Mouse (Mus musculus) embryo, embryonic 11.5 days (tissue): ENCODE data around the gene Ncoa1.

Experiments used
- DNase-seq: peaks from one replicate; pipeline ENCODE4 v3.0.0-alpha.2; 2012; ENCODE audit warnings: low read depth, low spot score

Ncoa1 gene

GRCm38 (mm10) chr12:4212908-4213307, 264.1 kb downstream of the Ncoa1 start:
- DNase-seq = no peak

DNA sequence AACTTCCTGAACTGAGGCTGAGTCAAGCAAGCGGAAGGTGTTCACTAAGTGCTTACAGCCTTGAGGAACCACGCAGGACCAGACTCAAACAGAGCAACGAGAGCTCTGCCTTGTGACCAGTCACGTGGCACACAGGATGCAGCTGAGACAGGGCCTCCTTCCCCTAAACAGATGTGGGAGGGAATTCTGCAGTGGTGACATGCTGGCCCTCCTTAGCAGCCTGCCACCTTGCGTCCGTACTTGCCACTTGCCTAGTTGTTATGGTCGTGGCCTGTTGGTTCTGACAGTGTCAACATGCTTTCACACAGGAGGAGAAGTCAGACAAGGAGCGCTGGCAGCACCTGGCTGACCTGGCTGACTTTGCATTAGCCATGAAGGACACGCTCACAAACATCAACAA, 265.8 kb downstream of the Ncoa1 start:
- DNase-seq = no peak

GRCm38 (mm10) chr12:4209196-4209595, 267.8 kb downstream of the Ncoa1 start:
- no peak for DNase-seq

GRCm38 (mm10) chr12:4208405-4209133, 268.4 kb downstream of the Ncoa1 start:
- no peak for DNase-seq

DNA sequence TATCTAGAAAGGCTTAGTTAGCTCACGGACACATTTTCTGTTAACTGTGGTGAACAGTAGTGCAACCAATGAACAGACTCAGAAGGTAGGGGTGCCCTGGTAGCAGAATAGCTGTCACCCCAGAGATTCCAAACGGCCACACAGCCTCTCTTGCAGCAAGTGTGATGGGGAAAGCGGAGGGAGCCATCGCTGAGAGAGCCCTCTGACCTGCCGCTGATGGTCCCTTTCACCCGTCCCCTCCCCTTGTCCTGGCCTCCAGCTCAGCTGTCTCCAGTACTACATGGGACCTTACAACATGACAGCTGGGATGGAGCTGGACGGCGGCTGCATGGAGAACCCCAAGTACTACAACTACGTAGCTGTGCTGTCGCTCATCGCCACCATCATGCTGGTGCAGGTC, 270.9 kb downstream of the Ncoa1 start:
- DNase-seq = no peak

DNA sequence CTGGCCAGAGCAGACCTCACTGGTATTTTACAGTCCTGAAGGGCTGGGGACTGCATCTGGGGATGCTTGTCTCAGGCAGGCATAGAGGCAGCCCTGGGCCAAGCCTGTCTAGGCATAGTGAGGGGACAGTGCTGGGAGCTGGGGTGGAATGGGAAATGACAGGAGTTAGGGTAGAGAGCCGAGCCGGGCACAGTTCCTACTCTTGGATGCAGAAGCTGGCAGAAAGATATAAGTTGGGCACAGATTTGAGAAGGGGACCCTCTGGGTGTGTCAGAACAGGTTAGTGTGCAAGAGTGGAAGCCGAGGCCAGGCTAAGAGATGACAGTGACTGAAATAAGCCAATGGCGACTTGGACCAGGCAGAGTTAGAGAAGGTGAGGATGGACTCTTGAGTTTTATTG, 274.8 kb downstream of the Ncoa1 start:
- DNase-seq = no peak

- no peak for DNase-seq
These were observed 275.4 kb downstream of the Ncoa1 start for GRCm38 (mm10) chr12:4201454-4202200.

GRCm38 (mm10) chr12:4199271-4199670, 277.7 kb downstream of the Ncoa1 start:
- DNase-seq = no peak

DNA sequence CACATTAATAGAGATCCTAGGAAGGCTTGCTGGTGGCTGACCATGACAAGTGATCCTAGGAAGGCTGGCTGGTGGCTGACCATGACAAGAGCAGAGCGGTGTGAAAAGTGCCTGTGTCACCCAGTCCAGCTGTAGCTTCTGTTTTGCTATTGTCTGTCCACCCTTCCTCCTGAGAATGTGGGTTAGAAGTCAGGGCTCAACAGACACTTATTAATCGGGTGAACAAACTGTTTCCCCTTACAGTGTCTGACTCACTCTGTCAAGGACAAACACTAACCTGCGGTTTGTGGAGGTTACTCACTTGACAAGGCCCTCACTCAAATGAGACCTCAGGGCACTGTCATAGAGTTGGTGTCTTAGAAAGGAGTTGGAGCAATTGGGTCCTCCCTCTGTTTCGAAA, 278.3 kb downstream of the Ncoa1 start:
- DNase-seq = no peak
